Mouse (Mus musculus) limb, embryonic 14.5 days (tissue): Measurements from ENCODE around the gene Adat3. TPM values are rescaled to one million over a fixed set of nuclear protein-coding genes. Genes with fewer than 3 reads are reported as not detected.

ENCODE experiments used
- ATAC-seq: fragments of 200-750 bp; cut with Nextera tagmentation; 2 replicates; pipeline ENCODE4 v1.8.0; 2017; ENCODE audit warnings: low read depth, moderate number of reproducible peaks, moderate TSS enrichment; ENCODE audit not compliant: low FRiP score
- DNase-seq: peaks from one replicate; pipeline ENCODE4 v3.0.0-alpha.2; 2015; ENCODE audit warnings: low spot score
- H3K27ac ChIP-seq: fragments of 300-500 bp; sonication (generic); replicated peaks from 2 replicates; pipeline ENCODE4 v1.5.1; 2014; ENCODE audit warnings: low read depth, mild to moderate bottlenecking, low read length, moderate library complexity, mixed read lengths
- H3K27me3 ChIP-seq: fragments of 300-500 bp; sonication (generic); 2 replicates; pipeline ENCODE4 v1.6.1; 2014; ENCODE audit warnings: low read length, mixed read lengths; ENCODE audit not compliant: control insufficient read depth, insufficient read depth
- H3K36me3 ChIP-seq: fragments of 300-500 bp; sonication (generic); 2 replicates; pipeline ENCODE4 v1.6.1; 2014; ENCODE audit warnings: mild to moderate bottlenecking, low read length, moderate library complexity, mixed read lengths; ENCODE audit not compliant: control insufficient read depth, insufficient read depth
- H3K4me1 ChIP-seq: fragments of 300-500 bp; sonication (generic); 2 replicates; pipeline ENCODE4 v1.6.1; 2014; ENCODE audit warnings: antibody characterized with exemption, low read length, mixed read lengths; ENCODE audit not compliant: control insufficient read depth, insufficient read depth
- H3K4me2 ChIP-seq: fragments of 300-500 bp; sonication (generic); replicated peaks from 2 replicates; pipeline ENCODE4 v1.6.1; 2014; ENCODE audit warnings: low read depth, mild to moderate bottlenecking, low read length, moderate library complexity; ENCODE audit not compliant: severe bottlenecking
- H3K4me3 ChIP-seq: fragments of 300-500 bp; sonication (generic); replicated peaks from 2 replicates; pipeline ENCODE4 v1.5.1; 2014; ENCODE audit warnings: low read length
- H3K9ac ChIP-seq: fragments of 300-500 bp; sonication (generic); 2 replicates; pipeline ENCODE4 v1.6.1; 2014; ENCODE audit warnings: mild to moderate bottlenecking, low read depth, low read length, moderate library complexity; ENCODE audit not compliant: severe bottlenecking
- H3K9me3 ChIP-seq: fragments of 300-500 bp; sonication (generic); 2 replicates; pipeline ENCODE4 v1.6.1; 2016; ENCODE audit warnings: low read length; ENCODE audit not compliant: control insufficient read depth
- POLR2A ChIP-seq: fragments of 200-500 bp; IDR thresholded peaks from 2 replicates; pipeline ENCODE4 v1.8.0; 2012; ENCODE audit warnings: inconsistent platforms, mild to moderate bottlenecking, moderate library complexity, borderline replicate concordance; ENCODE audit not compliant: insufficient read depth, insufficient read length; ENCODE audit errors: extremely low read depth
- WGBS: fragments of 180-500 bp; shearing (Covaris S2); extraction: QIAGEN DNeasy Blood & Tissue Kit; methylation state at CpG from one replicate; pipeline ENCODE4 v1.1.7; 2014; 5-methylcytosine and 5-hydroxymethylcytosine counted together
- polyA plus RNA-seq, 2 experiments: library from polyadenylated mRNA; depleted of rRNA in 1 of 2; stranded (reverse) in 1 of 2; unstranded in 1 of 2; fragments of >200 nt; fragmentation: Nextera tagmentation in 1 of 2; extraction: Ambion mirVana in 1 of 2; gene quantifications; 2 replicates each; pipeline versions ENCODE4 v1.2.1 to v1.2.3; 2012 to 2014

Adat3 gene
- polyA plus RNA-seq, 2 experiments, result 5.6 to 16.8 TPM

- H3K4me1 ChIP-seq, result no peaks in the 10 kb centered on the region
- no peak overlapping the region for H3K27ac ChIP-seq
- no peak overlapping the region for H3K4me3 ChIP-seq
- no peak overlapping the region for H3K9ac ChIP-seq
- ATAC-seq, result no peak
- peaks cover 87% of the 10 kb centered on the region for H3K36me3 ChIP-seq
- no peaks in the 10 kb centered on the region for H3K9me3 ChIP-seq
- no peak for DNase-seq
- no peak for TF ChIP-seq POLR2A
- WGBS, result 97% methylated on average over 3 of the region's 3 CpGs
- H3K27me3 ChIP-seq, result no peaks in the 10 kb centered on the region
- no peak overlapping the region for H3K4me2 ChIP-seq
These were observed 9.2 kb downstream of the Adat3 start for GRCm38 (mm10) chr10:80611905-80612304.

GRCm38 (mm10) chr10:80613821-80614220, 11.1 kb downstream of the Adat3 start:
- H3K9ac ChIP-seq, result no peak overlapping the region
- no peaks in the 10 kb centered on the region for H3K4me1 ChIP-seq
- no peak overlapping the region for H3K4me2 ChIP-seq
- H3K9me3 ChIP-seq, result no peaks in the 10 kb centered on the region
- WGBS, result 78% methylated on average over 3 of the region's 3 CpGs
- H3K4me3 ChIP-seq, result no peak overlapping the region
- H3K36me3 ChIP-seq, result peaks cover 68% of the 10 kb centered on the region
- TF ChIP-seq POLR2A, result no peak
- no peak overlapping the region for H3K27ac ChIP-seq
- DNase-seq (no peak), ATAC-seq (no peak)
- no peaks in the 10 kb centered on the region for H3K27me3 ChIP-seq

DNA sequence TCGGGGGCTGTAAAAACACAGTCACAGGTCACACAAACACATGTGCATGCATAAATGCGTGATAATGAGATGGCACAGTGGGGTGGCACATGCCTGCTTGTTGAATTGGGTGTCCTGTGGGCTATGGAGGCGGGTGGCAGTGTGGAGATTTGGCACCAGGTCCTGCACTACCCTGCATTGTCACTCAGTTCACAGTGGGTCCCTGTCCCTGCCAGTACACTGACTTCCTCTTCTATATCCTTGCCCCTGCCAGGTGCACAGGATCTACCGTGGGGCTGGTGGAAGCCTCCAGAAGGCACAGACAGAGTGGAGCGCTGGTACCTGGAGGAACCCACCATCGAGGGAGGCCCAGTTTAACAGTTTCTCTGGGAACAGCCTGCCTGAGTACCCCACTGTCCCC, 11.7 kb downstream of the Adat3 start:
- no peak for TF ChIP-seq POLR2A
- Histone ChIP-seq H3K4me2 (no peak overlapping the region), H3K36me3 (peaks cover 64% of the 10 kb centered on the region), H3K9me3 (no peaks in the 10 kb centered on the region), H3K4me1 (no peaks in the 10 kb centered on the region), H3K4me3 (no peak overlapping the region), H3K9ac (no peak overlapping the region), H3K27me3 (no peaks in the 10 kb centered on the region), H3K27ac (no peak overlapping the region)
- 88% methylated on average over 6 of the region's 6 CpGs for WGBS
- DNase-seq (no peak), ATAC-seq (no peak)

- no peak for TF ChIP-seq POLR2A
- WGBS, result 75% methylated on average over 9 of the region's 9 CpGs
- Histone ChIP-seq H3K36me3 (peaks cover 31% of the 10 kb centered on the region), H3K9ac (no peak overlapping the region), H3K4me2 (no peak overlapping the region), H3K9me3 (no peaks in the 10 kb centered on the region), H3K4me1 (0 out of 2 replicates have a peak, but pooled peaks cover 4% of the 10 kb centered on the region), H3K4me3 (no peak overlapping the region), H3K27ac (no peak overlapping the region), H3K27me3 (no peaks in the 10 kb centered on the region)
- no peak for DNase-seq
- ATAC-seq, result no peak
These were observed 15.5 kb downstream of the Adat3 start for GRCm38 (mm10) chr10:80618181-80618580.

DNA sequence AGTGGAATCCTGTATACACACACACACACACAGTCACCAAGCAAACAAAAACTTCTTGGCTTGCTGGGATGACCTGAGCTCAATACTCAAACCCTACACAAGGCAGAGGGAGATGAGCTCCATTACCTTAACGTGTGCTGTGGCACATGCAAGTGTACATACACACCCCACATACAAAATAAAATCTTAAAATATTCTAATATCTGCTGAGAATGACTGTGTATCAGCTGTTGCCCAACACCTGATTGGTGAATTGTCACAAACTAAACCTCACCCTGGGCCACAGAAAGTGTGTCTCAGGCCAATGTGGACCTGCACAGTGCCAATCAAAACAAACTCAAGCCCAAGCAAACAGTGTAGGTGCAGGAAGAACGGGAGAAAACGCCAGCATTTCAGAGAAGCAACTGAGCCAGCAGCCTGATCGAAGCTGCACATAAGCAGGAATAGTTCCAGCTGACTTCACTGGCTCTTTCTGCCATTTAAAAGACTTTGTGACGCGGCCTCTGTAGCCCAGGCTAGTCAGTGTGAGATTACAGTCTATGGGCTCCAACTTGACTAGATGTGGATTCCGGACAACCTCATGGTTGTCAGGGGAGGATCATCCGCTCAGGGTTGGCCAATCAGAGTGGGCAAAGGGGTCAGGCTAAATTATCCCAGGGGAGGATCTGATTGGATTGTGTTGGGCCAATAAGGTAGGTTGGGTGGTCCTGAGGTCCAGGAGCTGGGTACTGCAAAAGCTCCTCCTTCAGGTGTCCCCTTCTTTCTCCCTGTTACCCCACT, 17.0 kb downstream of the Adat3 start:
- WGBS, result 30% methylated on average over 8 of the region's 8 CpGs

More for the DNA sequence above, 17.0 kb downstream of the Adat3 start:
- H3K36me3 ChIP-seq, result peaks cover 18% of the 10 kb centered on the region
- no peaks in the 10 kb centered on the region for H3K9me3 ChIP-seq
- H3K4me1 ChIP-seq, result peaks cover 13% of the 10 kb centered on the region
- no peak overlapping the region for H3K27ac ChIP-seq
- no peak overlapping the region for H3K4me3 ChIP-seq
- TF ChIP-seq POLR2A, result no peak
- no peak overlapping the region for H3K4me2 ChIP-seq
- DNase-seq (peak; percentile 9), ATAC-seq (no peak)
- H3K9ac ChIP-seq, result no peak overlapping the region
- H3K27me3 ChIP-seq, result no peaks in the 10 kb centered on the region
